Mouse (Mus musculus) forebrain, embryonic 10.5 days (tissue): Measurements from ENCODE around the gene Teddm1a. TPM values are rescaled to one million over a fixed set of nuclear protein-coding genes. Genes with fewer than 3 reads are reported as not detected.
"Not testable (repeated sequence)": the region's sequence is repeated elsewhere in the genome, so short reads cannot be mapped to it uniquely, and the experiment has no call there.

ENCODE experiments used
- DNase-seq: peaks from one replicate; pipeline ENCODE4 v3.0.0-alpha.2; 2017; ENCODE audit warnings: low spot score; ENCODE audit errors: extremely low spot score
- H3K27ac ChIP-seq: fragments of 300-500 bp; sonication (generic); 2 replicates; pipeline ENCODE4 v1.5.1; 2016; ENCODE audit warnings: mild to moderate bottlenecking
- H3K27me3 ChIP-seq: fragments of 300-500 bp; sonication (generic); 2 replicates; pipeline ENCODE4 v1.6.1; 2016; ENCODE audit warnings: mild to moderate bottlenecking; ENCODE audit not compliant: poor library complexity, severe bottlenecking
- H3K36me3 ChIP-seq: fragments of 300-500 bp; sonication (generic); replicated peaks from 2 replicates; pipeline ENCODE4 v1.6.1; 2016; ENCODE audit warnings: mild to moderate bottlenecking, moderate library complexity
- H3K4me1 ChIP-seq: fragments of 300-500 bp; sonication (generic); 2 replicates; pipeline ENCODE4 v1.6.1; 2016
- H3K4me3 ChIP-seq: fragments of 300-500 bp; sonication (generic); 2 replicates; pipeline ENCODE4 v1.5.1; 2016; ENCODE audit warnings: mild to moderate bottlenecking, moderate library complexity
- H3K9me3 ChIP-seq: fragments of 300-500 bp; sonication (generic); 2 replicates; pipeline ENCODE4 v1.6.1; 2016; ENCODE audit warnings: mild to moderate bottlenecking, moderate library complexity
- WGBS: fragments of 180-500 bp; shearing (Covaris S2); methylation state at CpG from one replicate; pipeline ENCODE4 v1.1.7; 2016; 5-methylcytosine and 5-hydroxymethylcytosine counted together
- polyA plus RNA-seq: library from polyadenylated mRNA; unstranded; fragments of >200 nt; fragmentation: Nextera tagmentation; extraction: Ambion mirVana; gene quantifications from 2 replicates; pipeline ENCODE4 v1.2.1, GENCODE M21; 2016

Gene Teddm1a
- polyA plus RNA-seq = not detected in 2 replicates

DNA sequence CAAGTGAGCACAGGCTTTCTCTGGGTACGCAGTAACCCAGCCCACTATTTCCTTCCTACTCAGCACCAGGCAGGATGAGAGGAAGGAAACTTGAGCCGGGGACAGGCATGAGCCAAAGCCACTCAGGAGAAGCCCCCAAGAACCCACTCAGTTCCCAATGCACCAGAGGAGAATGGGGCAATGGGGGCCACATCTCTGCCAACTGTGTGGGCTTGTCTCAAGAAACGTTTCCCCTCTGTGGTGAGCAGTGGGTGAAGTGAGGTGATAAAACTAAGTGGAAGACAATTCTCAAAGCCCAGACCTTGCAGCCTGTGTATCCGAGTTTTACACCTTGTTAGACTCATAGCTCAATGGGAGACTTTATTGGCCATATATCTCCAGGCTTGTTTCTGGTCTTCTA lies at the start of gene Teddm1a:
Teddm1a (plus strand) TSS at position 301 of the 400 bp plus-strand sequence.
- Histone ChIP-seq H3K27ac (no peak within 1 kb of the TSS), H3K27me3 (peaks cover 5% of the 10 kb centered on the region; the same call in 1 of the 2 replicates), H3K9me3 (no peaks in the 10 kb centered on the region), H3K4me3 (no peak within 1 kb of the TSS), H3K36me3 (no peaks in the 10 kb centered on the region), H3K4me1 (peaks cover 7% of the 10 kb centered on the region; the same call in 1 of the 2 replicates)
- DNase-seq = no peak
- WGBS = 72% methylated on average over 4 of the region's 4 CpGs

DNA sequence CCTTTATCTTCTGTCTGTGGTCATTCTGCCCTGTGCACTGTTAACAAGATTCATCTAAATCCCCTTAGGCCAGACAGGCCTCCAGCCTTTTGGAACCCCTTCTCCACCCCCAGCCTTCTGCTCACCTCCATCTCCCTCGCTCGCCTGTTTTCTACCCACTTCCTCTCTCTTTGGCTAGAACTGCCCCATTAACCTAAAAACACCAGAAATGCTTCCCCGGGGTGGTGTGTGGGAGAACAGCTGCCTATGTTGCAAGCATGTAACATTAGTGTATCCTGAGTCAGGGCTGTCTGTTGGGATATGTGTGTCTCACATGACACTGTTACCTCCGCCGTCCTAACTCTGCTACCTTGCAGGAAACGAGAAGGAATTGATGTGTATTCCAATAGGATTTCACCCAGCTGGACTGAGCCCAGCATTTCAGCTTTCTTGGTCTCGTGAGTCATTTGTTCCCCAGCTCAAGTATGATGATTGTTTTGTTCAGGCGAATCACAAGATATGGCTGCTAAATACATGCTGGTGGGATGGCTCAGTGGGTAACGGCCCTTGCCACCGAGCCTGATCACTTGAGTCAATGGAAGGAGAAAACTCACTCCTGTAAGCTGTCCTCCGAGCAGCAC lies 49.3 kb upstream of the Teddm1a start:
- 0 out of 2 replicates have a peak, but pooled peaks cover 4% of the 10 kb centered on the region for H3K4me1 ChIP-seq
- H3K36me3 ChIP-seq = no peaks in the 10 kb centered on the region
- 90% methylated on average over 11 of the region's 11 CpGs for WGBS
- H3K27me3 ChIP-seq = no peaks in the 10 kb centered on the region
- H3K27ac ChIP-seq = no peak overlapping the region
- no peak overlapping the region for H3K4me3 ChIP-seq
- DNase-seq = no peak
- no peaks in the 10 kb centered on the region for H3K9me3 ChIP-seq

DNA sequence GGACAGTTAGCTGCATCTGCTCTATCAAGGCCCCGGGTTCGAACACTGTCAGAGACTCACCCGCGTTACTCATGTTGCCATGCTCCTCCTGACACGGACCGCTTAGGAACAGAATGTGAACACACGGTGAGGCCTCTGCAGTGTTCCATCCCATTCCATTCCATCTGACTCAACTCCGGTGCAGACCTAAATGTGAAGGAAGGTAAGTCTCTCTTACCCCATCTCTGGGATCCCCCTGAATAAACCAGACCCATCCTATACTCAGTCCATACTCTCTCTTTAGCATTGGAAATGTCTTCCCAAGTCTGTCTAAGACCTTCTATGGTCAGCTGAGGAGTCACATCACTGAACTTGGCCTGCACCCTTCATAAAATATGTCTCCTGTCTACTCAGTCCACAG lies 47.5 kb upstream of the Teddm1a start, which contains the start of gene Rgsl1:
Rgsl1 (minus strand) TSS at position 101 of the 400 bp plus-strand sequence.
- no peak for DNase-seq
- Histone ChIP-seq H3K4me1 (0 out of 2 replicates have a peak, but pooled peaks cover 4% of the 10 kb centered on the region), H3K27me3 (no peaks in the 10 kb centered on the region), H3K36me3 (no peaks in the 10 kb centered on the region), H3K4me3 (no peak within 1 kb of the TSS), H3K9me3 (no peaks in the 10 kb centered on the region), H3K27ac (no peak within 1 kb of the TSS)
- 97% methylated on average over 8 of the region's 8 CpGs for WGBS

GRCm38 (mm10) chr1:153846420-153846819 lies 45.1 kb upstream of the Teddm1a start:
- 94% methylated on average over 7 of the region's 7 CpGs for WGBS
- no peaks in the 10 kb centered on the region for H3K27me3 ChIP-seq

DNA sequence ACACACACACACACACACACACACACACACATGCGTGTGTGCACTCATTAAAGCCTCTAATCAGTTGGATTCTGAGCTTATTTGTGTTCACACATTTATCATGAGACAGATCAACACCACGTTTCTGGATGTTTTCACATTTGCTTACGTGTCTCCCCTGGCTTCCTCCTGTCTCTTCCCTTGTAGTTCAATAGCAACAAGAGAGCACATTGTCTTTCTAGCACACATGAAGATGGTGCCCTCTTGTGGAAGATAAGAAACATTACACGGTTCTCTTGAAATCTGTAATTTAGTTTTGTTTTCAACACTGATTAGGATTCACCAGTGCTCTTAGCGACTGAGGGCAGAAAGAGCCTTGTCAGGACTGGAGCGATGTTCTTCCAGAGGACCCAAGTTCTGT lies 44.7 kb upstream of the Teddm1a start:
- no peak for DNase-seq

More at GRCm38 (mm10) chr1:153846420-153846819, 45.1 kb upstream of the Teddm1a start:
- DNase-seq = no peak
- Histone ChIP-seq H3K4me1 (0 out of 2 replicates have a peak, but pooled peaks cover 4% of the 10 kb centered on the region), H3K27ac (no peak overlapping the region), H3K36me3 (no peaks in the 10 kb centered on the region), H3K4me3 (no peak overlapping the region), H3K9me3 (no peaks in the 10 kb centered on the region)

DNA sequence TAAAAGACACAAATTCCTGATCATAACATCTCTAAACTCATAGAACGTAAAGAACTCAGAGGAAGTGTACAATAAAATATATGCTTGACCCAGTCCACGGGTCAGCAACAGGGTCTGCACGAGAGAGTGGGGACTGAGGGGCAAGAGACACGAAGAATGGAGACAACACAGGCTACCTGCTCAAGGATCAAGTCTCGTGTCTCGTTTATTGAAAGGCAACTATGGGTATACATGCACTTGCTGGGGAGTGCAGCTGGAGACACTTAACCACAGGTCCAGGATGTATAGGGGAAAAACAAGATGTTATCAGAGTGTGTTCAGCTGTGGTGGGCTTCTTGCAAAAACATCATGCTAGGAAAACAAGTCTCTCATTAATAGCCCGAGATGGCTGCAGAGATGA lies 38.8 kb upstream of the Teddm1a start:
- H3K4me3 ChIP-seq, H3K27me3 ChIP-seq, H3K4me1 ChIP-seq, H3K9me3 ChIP-seq, H3K36me3 ChIP-seq, DNase-seq, H3K27ac ChIP-seq: not testable (repeated sequence)
- WGBS = 88% methylated on average over 7 of the region's 7 CpGs

More for the DNA sequence above, 44.7 kb upstream of the Teddm1a start:
- 0 out of 2 replicates have a peak, but pooled peaks cover 4% of the 10 kb centered on the region for H3K4me1 ChIP-seq
- no peak overlapping the region for H3K27ac ChIP-seq
- no peaks in the 10 kb centered on the region for H3K9me3 ChIP-seq
- WGBS = 33% methylated on average over 6 of the region's 6 CpGs
- no peaks in the 10 kb centered on the region for H3K36me3 ChIP-seq
- H3K27me3 ChIP-seq = no peaks in the 10 kb centered on the region
- no peak overlapping the region for H3K4me3 ChIP-seq

- Histone ChIP-seq H3K9me3 (no peaks in the 10 kb centered on the region), H3K4me3 (no peak overlapping the region), H3K36me3 (no peaks in the 10 kb centered on the region), H3K4me1 (no peaks in the 10 kb centered on the region), H3K27ac (no peak overlapping the region), H3K27me3 (no peaks in the 10 kb centered on the region)
- no peak for DNase-seq
- WGBS = 87% methylated on average over 8 of the region's 8 CpGs
These were observed 35.6 kb upstream of the Teddm1a start for GRCm38 (mm10) chr1:153855946-153856345.

- 89% methylated on average over 6 of the region's 6 CpGs for WGBS
These were observed 17.5 kb upstream of the Teddm1a start, which contains the start of gene Teddm1b for GRCm38 (mm10) chr1:153874045-153874444. Teddm1b (plus strand) TSS chr1:153874345.

DNA sequence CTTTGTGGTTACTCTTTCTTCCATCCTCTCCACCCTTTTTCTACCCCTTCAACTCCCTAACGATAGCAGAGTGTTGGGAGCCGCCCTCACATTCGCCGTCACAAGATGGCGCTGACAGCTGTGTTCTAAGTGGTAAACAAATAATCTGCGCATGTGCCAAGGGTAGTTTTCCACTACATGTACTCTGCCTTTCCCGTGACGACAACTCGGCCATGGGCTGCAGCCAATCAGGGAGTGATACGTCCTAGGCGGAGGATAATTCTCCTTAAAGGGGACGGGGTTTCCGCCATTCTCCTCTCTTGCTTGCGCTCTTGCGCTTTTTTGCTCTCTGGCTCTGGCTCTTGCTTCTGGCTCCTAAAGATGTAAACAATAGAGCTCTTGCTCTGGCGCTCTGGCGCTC lies 11.2 kb upstream of the Teddm1a start:
- H3K4me3 ChIP-seq, DNase-seq, H3K4me1 ChIP-seq, H3K27me3 ChIP-seq, H3K27ac ChIP-seq, H3K9me3 ChIP-seq, H3K36me3 ChIP-seq: not testable (repeated sequence)
- 96% methylated on average over 17 of the region's 17 CpGs for WGBS

More at GRCm38 (mm10) chr1:153874045-153874444, 17.5 kb upstream of the Teddm1a start, which contains the start of gene Teddm1b:
- H3K9me3 ChIP-seq = no peaks in the 10 kb centered on the region
- no peak within 1 kb of the TSS for H3K4me3 ChIP-seq
- DNase-seq = no peak
- no peaks in the 10 kb centered on the region for H3K36me3 ChIP-seq
- H3K4me1 ChIP-seq = no peaks in the 10 kb centered on the region
- no peak within 1 kb of the TSS for H3K27ac ChIP-seq
- no peaks in the 10 kb centered on the region for H3K27me3 ChIP-seq

DNA sequence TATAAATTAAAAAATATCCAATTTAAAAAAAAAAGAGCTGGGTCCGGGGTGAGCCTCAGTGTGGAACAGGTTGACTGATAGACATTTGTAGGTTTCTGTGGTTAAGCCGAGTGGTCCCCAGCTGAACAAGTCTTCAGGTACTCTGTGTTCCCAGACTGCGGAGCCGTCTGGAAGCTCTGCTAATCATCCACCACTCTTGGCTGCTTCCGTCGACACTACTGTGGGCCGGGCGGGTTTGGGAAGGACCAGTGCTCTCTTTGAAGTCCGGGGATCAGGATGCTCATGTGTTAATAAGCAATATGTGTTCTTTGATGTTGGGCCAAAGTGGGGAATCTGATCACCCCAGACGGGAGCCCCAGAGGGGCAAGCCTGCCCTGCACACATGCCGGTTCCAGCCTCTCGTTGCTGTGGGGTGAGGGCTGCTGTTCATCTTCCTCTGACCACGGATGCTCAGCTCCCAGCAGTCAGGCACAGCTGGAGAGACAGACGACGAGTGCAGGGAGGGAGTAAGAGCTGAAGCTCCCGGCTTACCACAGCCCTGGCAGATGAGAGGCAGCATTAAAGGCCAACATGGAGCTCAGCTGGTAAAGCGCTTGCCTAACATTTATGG lies 5.4 kb upstream of the Teddm1a start:
- no peak overlapping the region for H3K27ac ChIP-seq
- 53% methylated on average over 17 of the region's 17 CpGs for WGBS

GRCm38 (mm10) chr1:153890121-153890520 lies 1.4 kb upstream of the Teddm1a start:
- no peak overlapping the region for H3K27ac ChIP-seq
- 94% methylated on average over 10 of the region's 10 CpGs for WGBS
- no peak for DNase-seq
- H3K36me3 ChIP-seq = no peaks in the 10 kb centered on the region
- no peaks in the 10 kb centered on the region for H3K9me3 ChIP-seq
- H3K27me3 ChIP-seq = peaks cover 5% of the 10 kb centered on the region; the same call in 1 of the 2 replicates
- H3K4me3 ChIP-seq = no peak overlapping the region
- peaks cover 5% of the 10 kb centered on the region for H3K4me1 ChIP-seq

More for the DNA sequence above, 5.4 kb upstream of the Teddm1a start:
- Histone ChIP-seq H3K4me1 (peaks cover 3% of the 10 kb centered on the region), H3K4me3 (no peak overlapping the region), H3K36me3 (no peaks in the 10 kb centered on the region), H3K27me3 (no peaks in the 10 kb centered on the region; the same call in 1 of the 2 replicates), H3K9me3 (no peaks in the 10 kb centered on the region)
- no peak for DNase-seq

GRCm38 (mm10) chr1:153893746-153894145 lies 2.2 kb downstream of the Teddm1a start:
- no peak for DNase-seq
- Histone ChIP-seq H3K4me3 (no peak overlapping the region), H3K27me3 (peaks cover 5% of the 10 kb centered on the region; the same call in 1 of the 2 replicates), H3K27ac (no peak overlapping the region), H3K9me3 (no peaks in the 10 kb centered on the region), H3K4me1 (peaks cover 15% of the 10 kb centered on the region), H3K36me3 (no peaks in the 10 kb centered on the region)
- 80% methylated on average over 2 of the region's 2 CpGs for WGBS
